9 mouse cellular contexts compared by ENCODE assay signal in the genomic region with DNA sequence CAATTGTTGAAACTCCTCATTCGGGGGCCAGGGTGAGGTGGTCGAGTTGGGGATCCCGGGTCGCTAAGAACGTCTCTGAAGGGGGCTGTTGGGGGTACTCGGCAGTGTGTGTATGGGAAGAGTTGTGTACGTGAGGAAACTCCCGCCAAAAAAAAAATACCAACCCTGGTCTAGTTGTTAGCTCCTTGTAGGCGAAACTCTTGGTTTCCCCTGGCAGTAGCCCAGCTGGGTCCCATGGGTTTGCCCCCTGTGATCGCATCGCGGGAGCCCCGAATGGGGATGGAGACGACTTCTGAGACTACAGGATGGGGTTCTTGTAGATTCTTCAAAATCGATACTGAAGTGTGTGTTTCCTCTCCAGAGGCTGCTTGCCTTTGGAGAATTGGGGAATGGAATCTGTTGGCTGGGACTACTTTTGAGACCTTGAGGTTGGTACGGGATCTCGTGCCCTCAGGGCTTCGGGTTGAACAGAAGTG. TPM values are rescaled to one million over a fixed set of nuclear protein-coding genes. Genes with fewer than 3 reads are reported as not detected.
A peak's percentile ranks its signal among the peaks of the same experiment; 100 is the strongest.
DNase-seq lines count a peak whose midpoint lies in the region; ATAC-seq lines count a peak whose summit lies in the region.
"Had no signal": no experiment of that assay in that cellular context is flagged by ENCODE, and none has a peak within 500 bp of the region (broad histone marks: within the 10 kb centered on the region; RNA-seq: fewer than 3 reads in every experiment).

No protein-coding gene starts in this region.

- no peak for DNase-seq in heart, postnatal 36 days
- peak; percentile 67 for DNase-seq in 416B (ENCODE audit: low read depth)
- peak; percentile 17 for DNase-seq in embryo, embryonic 11.5 days (ENCODE audit: low read depth, low spot score)
- no peak for DNase-seq in urinary bladder, postnatal 36 days (ENCODE audit: low spot score in 2 of 2)
- DNase-seq in cerebellum, postnatal 36 days, result no peak

- ATAC-seq in heart, embryonic 13.5 days (ENCODE audit: extremely low read depth, insufficient number of reproducible peaks, low FRiP score, low TSS enrichment), result no peak
- no peak for ATAC-seq in intestine, embryonic 16.5 days
- no peak; the same call in 1 of the 2 replicates for ATAC-seq in neural tube, embryonic 14.5 days (ENCODE audit: low read depth)

- WGBS in heart, embryonic 13.5 days, result under 1% methylated on average over 18 of the region's 18 CpGs
- WGBS in intestine, embryonic 16.5 days, result 1% methylated on average over 18 of the region's 18 CpGs
- WGBS in neural tube, embryonic 14.5 days, result 1% methylated on average over 18 of the region's 18 CpGs

- intact Hi-C loops in heart, postnatal 36 days (cut with DNase I), result no loop called here

- H3K9ac ChIP-seq in heart, embryonic 13.5 days, result peak overlapping the region; percentile 94
- H3K9ac ChIP-seq in intestine, embryonic 16.5 days (ENCODE audit: low read depth, low read length), result peak overlapping the region; percentile 75
- H3K9ac ChIP-seq in neural tube, embryonic 14.5 days (replicated peaks; ENCODE audit: low read depth, low read length), result peak overlapping the region; percentile 100

- H3K4me3 ChIP-seq in heart, embryonic 13.5 days, result peak overlapping the region; percentile 87
- peak overlapping the region; percentile 75 for H3K4me3 ChIP-seq in intestine, embryonic 16.5 days (ENCODE audit: low read length)
- peak overlapping the region; percentile 78 for H3K4me3 ChIP-seq in neural tube, embryonic 14.5 days (ENCODE audit: low read depth, low read length)

- H3K27ac ChIP-seq in heart, embryonic 13.5 days (replicated peaks), result peak overlapping the region; percentile 99
- peak overlapping the region; percentile 42; the same call in 1 of the 2 replicates for H3K27ac ChIP-seq in intestine, embryonic 16.5 days (ENCODE audit: low read length)
- H3K27ac ChIP-seq in neural tube, embryonic 14.5 days (ENCODE audit: low read depth, low read length), result peak overlapping the region; percentile 40; the same call in 1 of the 2 replicates

- peaks cover 18% of the 10 kb centered on the region for H3K36me3 ChIP-seq in heart, embryonic 13.5 days
- H3K36me3 ChIP-seq in intestine, embryonic 16.5 days (ENCODE audit: control insufficient read depth, insufficient read depth, low read length), result peaks cover 9% of the 10 kb centered on the region
- peaks cover 8% of the 10 kb centered on the region for H3K36me3 ChIP-seq in neural tube, embryonic 14.5 days (ENCODE audit: control insufficient read depth, insufficient read depth, low read length)

- H3K9me3 ChIP-seq in heart, embryonic 13.5 days, result no peaks in the 10 kb centered on the region
- H3K9me3 ChIP-seq in intestine, embryonic 16.5 days (ENCODE audit: control insufficient read depth, low read length), result no peaks in the 10 kb centered on the region
- no peaks in the 10 kb centered on the region for H3K9me3 ChIP-seq in neural tube, embryonic 14.5 days (ENCODE audit: control insufficient read depth, low read length)

- H3K27me3 ChIP-seq in heart, embryonic 13.5 days (replicated peaks), result no peaks in the 10 kb centered on the region
- H3K27me3 ChIP-seq in intestine, embryonic 16.5 days (replicated peaks; ENCODE audit: control insufficient read depth, insufficient read depth, low read length), result no peaks in the 10 kb centered on the region
- H3K27me3 ChIP-seq in neural tube, embryonic 14.5 days (ENCODE audit: control insufficient read depth, insufficient read depth, low read length), result no peaks in the 10 kb centered on the region

- peak overlapping the region; percentile 96 for H3K4me2 ChIP-seq in heart, embryonic 13.5 days
- peak overlapping the region; percentile 84 for H3K4me2 ChIP-seq in intestine, embryonic 16.5 days (ENCODE audit: low read depth, low read length)
- peak overlapping the region; percentile 92 for H3K4me2 ChIP-seq in neural tube, embryonic 14.5 days (ENCODE audit: low read depth, low read length)

- H3K4me1 ChIP-seq in heart, embryonic 13.5 days, result peaks cover 42% of the 10 kb centered on the region
- H3K4me1 ChIP-seq in intestine, embryonic 16.5 days (ENCODE audit: control insufficient read depth, insufficient read depth, low read length), result peaks cover 15% of the 10 kb centered on the region
- H3K4me1 ChIP-seq in neural tube, embryonic 14.5 days (ENCODE audit: control insufficient read depth, insufficient read depth, low read length), result peaks cover 18% of the 10 kb centered on the region; the same call in 1 of the 2 replicates

RNA-seq across cellular contexts. Expression of gene Brpf3, which starts 1.2 kb away (rescaled TPM):
- polyA plus RNA-seq in heart, embryonic 13.5 days (2015; fragmentation: Nextera tagmentation; extraction: Ambion mirVana), result 7.0 and 8.3 TPM in 2 replicates
- total RNA-seq in heart, postnatal 36 days (2021), result 10 to 100 TPM; 15.9 to 17.3 TPM
- polyA plus RNA-seq in intestine, embryonic 16.5 days (2015; fragmentation: Nextera tagmentation; extraction: Ambion mirVana), result 16.6 and 21.4 TPM in 2 replicates
- polyA plus RNA-seq in neural tube, embryonic 14.5 days (2014; fragmentation: Nextera tagmentation; extraction: Ambion mirVana), result 6.9 and 7.8 TPM in 2 replicates

RNA-seq across cellular contexts. Expression of gene Mapk13, which starts 32.9 kb away (rescaled TPM):
- 4.3 and 7.1 TPM in 2 replicates for polyA plus RNA-seq in heart, embryonic 13.5 days (2015; fragmentation: Nextera tagmentation; extraction: Ambion mirVana)
- under 1 TPM in 1 of 2 experiments, not detected in 1; 0.19 TPM for total RNA-seq in heart, postnatal 36 days (2021)
- 259 and 260 TPM in 2 replicates for polyA plus RNA-seq in intestine, embryonic 16.5 days (2015; fragmentation: Nextera tagmentation; extraction: Ambion mirVana)
- polyA plus RNA-seq in neural tube, embryonic 14.5 days (2014; fragmentation: Nextera tagmentation; extraction: Ambion mirVana), result 0.32 and 0.96 TPM in 2 replicates

RNA-seq across cellular contexts. Expression of gene Pnpla1, which starts 56.2 kb away (rescaled TPM):
- polyA plus RNA-seq in heart, embryonic 13.5 days (2015; fragmentation: Nextera tagmentation; extraction: Ambion mirVana), result not detected in 2 replicates
- not detected for total RNA-seq in heart, postnatal 36 days (2021)
- 1.7 and 1.9 TPM in 2 replicates for polyA plus RNA-seq in intestine, embryonic 16.5 days (2015; fragmentation: Nextera tagmentation; extraction: Ambion mirVana)
- 0.07 TPM in 1 of 2 replicates, not detected in the other for polyA plus RNA-seq in neural tube, embryonic 14.5 days (2014; fragmentation: Nextera tagmentation; extraction: Ambion mirVana)
- total RNA-seq: neutrophil, adult 5-6 weeks had no signal

Comparison
In these comparisons a context has a peak if more than half of its experiments do, and no peak if none do; other contexts are left out.
1. H3K27ac ChIP-seq: peak in every context shown above with its lines; median percentile 99 in heart, embryonic 13.5 days; 42 in intestine, embryonic 16.5 days; 40 in neural tube, embryonic 14.5 days.
2. DNase-seq: peak in 416B (single experiment) and embryo, embryonic 11.5 days (single experiment); none in heart, postnatal 36 days (0 of 2), urinary bladder, postnatal 36 days (0 of 2) and cerebellum, postnatal 36 days (0 of 2).
3. RNA of gene Mapk13, which starts 32.9 kb away (polyA plus RNA-seq): 259 to 260 TPM in intestine, embryonic 16.5 days; 4.3 to 7.1 TPM in heart, embryonic 13.5 days and 0.32 to 0.96 TPM in neural tube, embryonic 14.5 days; every median in the first group is over 10 times any median in the second.
4. Peak in every context shown above with its lines, with median percentiles within 50 percentile points of each other: H3K4me2 ChIP-seq, H3K4me3 ChIP-seq and H3K9ac ChIP-seq.